Mouse (Mus musculus) limb, embryonic 15.5 days (tissue): ENCODE results near the gene Mmab. TPM values are rescaled to one million over a fixed set of nuclear protein-coding genes. Genes with fewer than 3 reads are reported as not detected.

Source experiments
- ATAC-seq: fragments of 200-750 bp; cut with Nextera tagmentation; 2 replicates; pipeline ENCODE4 v1.8.0; 2017; ENCODE audit warnings: low read depth, moderate TSS enrichment; ENCODE audit not compliant: insufficient number of reproducible peaks, low FRiP score, low TSS enrichment
- H3K27ac ChIP-seq: fragments of 300-500 bp; sonication (generic); 2 replicates; pipeline ENCODE4 v1.5.1; 2015; ENCODE audit warnings: moderate library complexity, mild to moderate bottlenecking, inconsistent platforms
- H3K27me3 ChIP-seq: fragments of 300-500 bp; sonication (generic); 2 replicates; pipeline ENCODE4 v1.6.1; 2015; ENCODE audit warnings: inconsistent platforms
- H3K36me3 ChIP-seq: fragments of 300-500 bp; sonication (generic); 2 replicates; pipeline ENCODE4 v1.6.1; 2015; ENCODE audit warnings: inconsistent platforms
- H3K4me1 ChIP-seq: fragments of 300-500 bp; sonication (generic); 2 replicates; pipeline ENCODE4 v1.6.1; 2015; ENCODE audit warnings: inconsistent platforms
- H3K4me2 ChIP-seq: fragments of 300-500 bp; sonication (generic); 2 replicates; pipeline ENCODE4 v1.6.1; 2015; ENCODE audit warnings: mild to moderate bottlenecking, inconsistent platforms
- H3K4me3 ChIP-seq: fragments of 300-500 bp; sonication (generic); 2 replicates; pipeline ENCODE4 v1.5.1; 2015; ENCODE audit warnings: mild to moderate bottlenecking, inconsistent platforms
- H3K9ac ChIP-seq: fragments of 300-500 bp; sonication (generic); 2 replicates; pipeline ENCODE4 v1.6.1; 2015; ENCODE audit warnings: inconsistent platforms
- H3K9me3 ChIP-seq: fragments of 300-500 bp; sonication (generic); 2 replicates; pipeline ENCODE4 v1.6.1; 2016; ENCODE audit warnings: inconsistent platforms
- WGBS: fragments of 180-500 bp; shearing (Covaris S2); methylation state at CpG from one replicate; pipeline ENCODE4 v1.1.7; 2015; 5-methylcytosine and 5-hydroxymethylcytosine counted together
- polyA plus RNA-seq: library from polyadenylated mRNA; unstranded; fragments of >200 nt; fragmentation: Nextera tagmentation; extraction: Ambion mirVana; gene quantifications from 2 replicates; pipeline ENCODE4 v1.2.1, GENCODE M21; 2015

The Mmab gene
- polyA plus RNA-seq, 1 experiment from 2014 or later: 29.3 TPM

GRCm38 (mm10) chr5:114426732-114427131 lies 17.1 kb downstream of the Mmab start:
- WGBS: 76% methylated on average over 6 of the region's 6 CpGs
- H3K9me3 ChIP-seq: no peaks in the 10 kb centered on the region
- H3K27ac ChIP-seq: no peak overlapping the region
- H3K4me3 ChIP-seq: no peak overlapping the region
- no peak overlapping the region for H3K4me2 ChIP-seq
- no peak for ATAC-seq
- peaks cover 9% of the 10 kb centered on the region; the same call in 1 of the 2 replicates for H3K4me1 ChIP-seq
- H3K27me3 ChIP-seq: no peaks in the 10 kb centered on the region
- 0 out of 2 replicates have a peak, but pooled peaks cover 4% of the 10 kb centered on the region for H3K36me3 ChIP-seq
- no peak overlapping the region for H3K9ac ChIP-seq

- Histone ChIP-seq H3K27ac (no peak overlapping the region), H3K9ac (no peak overlapping the region), H3K36me3 (peaks cover 32% of the 10 kb centered on the region), H3K4me2 (no peak overlapping the region), H3K9me3 (no peaks in the 10 kb centered on the region), H3K27me3 (no peaks in the 10 kb centered on the region), H3K4me3 (no peak overlapping the region), H3K4me1 (peaks cover 6% of the 10 kb centered on the region; the same call in 1 of the 2 replicates)
- no peak for ATAC-seq
- WGBS: 74% methylated on average over 5 of the region's 5 CpGs
Observed at GRCm38 (mm10) chr5:114423961-114424360, 19.9 kb downstream of the Mmab start.

- Histone ChIP-seq H3K9ac (no peak overlapping the region), H3K36me3 (peaks cover 45% of the 10 kb centered on the region), H3K27me3 (no peaks in the 10 kb centered on the region), H3K4me3 (no peak overlapping the region), H3K9me3 (no peaks in the 10 kb centered on the region), H3K4me1 (no peaks in the 10 kb centered on the region), H3K4me2 (no peak overlapping the region), H3K27ac (no peak overlapping the region)
- WGBS: 36% methylated on average over 5 of the region's 5 CpGs
- no peak for ATAC-seq
Observed at GRCm38 (mm10) chr5:114422591-114422990, 21.3 kb downstream of the Mmab start.

- peaks cover 54% of the 10 kb centered on the region for H3K36me3 ChIP-seq
Observed at GRCm38 (mm10) chr5:114421561-114422298, 22.1 kb downstream of the Mmab start.

GRCm38 (mm10) chr5:114418541-114418940 lies 25.3 kb downstream of the Mmab start:
- 84% methylated on average over 8 of the region's 8 CpGs for WGBS
- ATAC-seq: no peak
- Histone ChIP-seq H3K27me3 (no peaks in the 10 kb centered on the region), H3K27ac (no peak overlapping the region), H3K36me3 (peaks cover 86% of the 10 kb centered on the region), H3K4me3 (no peak overlapping the region), H3K9me3 (no peaks in the 10 kb centered on the region), H3K4me1 (no peaks in the 10 kb centered on the region), H3K4me2 (no peak overlapping the region), H3K9ac (no peak overlapping the region)

More at GRCm38 (mm10) chr5:114421561-114422298, 22.1 kb downstream of the Mmab start:
- ATAC-seq: no peak
- Histone ChIP-seq H3K4me2 (no peak overlapping the region), H3K9ac (no peak overlapping the region), H3K4me3 (no peak overlapping the region), H3K9me3 (no peaks in the 10 kb centered on the region), H3K27me3 (no peaks in the 10 kb centered on the region), H3K4me1 (no peaks in the 10 kb centered on the region), H3K27ac (no peak overlapping the region)
- WGBS: 82% methylated on average over 11 of the region's 11 CpGs

- Histone ChIP-seq H3K4me3 (no peak overlapping the region), H3K36me3 (peaks cover 100% of the 10 kb centered on the region), H3K27ac (no peak overlapping the region), H3K4me2 (no peak overlapping the region), H3K9ac (no peak overlapping the region), H3K4me1 (no peaks in the 10 kb centered on the region), H3K9me3 (no peaks in the 10 kb centered on the region), H3K27me3 (no peaks in the 10 kb centered on the region)
- 78% methylated on average over 8 of the region's 8 CpGs for WGBS
- no peak for ATAC-seq
Observed at GRCm38 (mm10) chr5:114416855-114417254, 27.0 kb downstream of the Mmab start.

- Histone ChIP-seq H3K9me3 (no peaks in the 10 kb centered on the region), H3K4me3 (no peak overlapping the region), H3K27ac (no peak overlapping the region), H3K4me1 (no peaks in the 10 kb centered on the region), H3K9ac (no peak overlapping the region), H3K27me3 (no peaks in the 10 kb centered on the region), H3K36me3 (peaks cover 100% of the 10 kb centered on the region), H3K4me2 (no peak overlapping the region)
- no peak for ATAC-seq
- WGBS: 94% methylated on average over 5 of the region's 5 CpGs
Observed at GRCm38 (mm10) chr5:114415606-114416005, 28.3 kb downstream of the Mmab start.

GRCm38 (mm10) chr5:114413067-114413735 lies 30.7 kb downstream of the Mmab start:
- no peaks in the 10 kb centered on the region for H3K9me3 ChIP-seq
- ATAC-seq: no peak
- no peak overlapping the region for H3K4me3 ChIP-seq
- H3K36me3 ChIP-seq: peaks cover 100% of the 10 kb centered on the region
- H3K4me2 ChIP-seq: no peak overlapping the region
- H3K9ac ChIP-seq: no peak overlapping the region
- H3K27ac ChIP-seq: no peak overlapping the region
- no peaks in the 10 kb centered on the region for H3K4me1 ChIP-seq
- 73% methylated on average over 16 of the region's 16 CpGs for WGBS
- H3K27me3 ChIP-seq: no peaks in the 10 kb centered on the region

- no peak for ATAC-seq
- H3K36me3 ChIP-seq: peaks cover 100% of the 10 kb centered on the region
- no peaks in the 10 kb centered on the region for H3K9me3 ChIP-seq
- H3K4me1 ChIP-seq: no peaks in the 10 kb centered on the region
- WGBS: 64% methylated on average over 23 of the region's 23 CpGs
- H3K27ac ChIP-seq: no peak overlapping the region
- H3K4me3 ChIP-seq: no peak overlapping the region
- no peak overlapping the region for H3K4me2 ChIP-seq
- no peaks in the 10 kb centered on the region for H3K27me3 ChIP-seq
- H3K9ac ChIP-seq: no peak overlapping the region
Observed at GRCm38 (mm10) chr5:114412361-114412998, 31.4 kb downstream of the Mmab start.

GRCm38 (mm10) chr5:114410429-114410828 lies 33.4 kb downstream of the Mmab start:
- no peaks in the 10 kb centered on the region for H3K27me3 ChIP-seq
- H3K9me3 ChIP-seq: no peaks in the 10 kb centered on the region
- 0 out of 2 replicates have a peak, but pooled peaks cover 3% of the 10 kb centered on the region for H3K4me1 ChIP-seq
- 87% methylated on average over 13 of the region's 13 CpGs for WGBS
- H3K4me2 ChIP-seq: no peak overlapping the region
- ATAC-seq: no peak
- peaks cover 100% of the 10 kb centered on the region for H3K36me3 ChIP-seq
- H3K27ac ChIP-seq: no peak overlapping the region
- H3K4me3 ChIP-seq: no peak overlapping the region
- H3K9ac ChIP-seq: no peak overlapping the region

GRCm38 (mm10) chr5:114408846-114409245 lies 35.0 kb downstream of the Mmab start:
- Histone ChIP-seq H3K27me3 (no peaks in the 10 kb centered on the region), H3K4me1 (0 out of 2 replicates have a peak, but pooled peaks cover 3% of the 10 kb centered on the region), H3K36me3 (peaks cover 100% of the 10 kb centered on the region), H3K4me2 (no peak overlapping the region), H3K9ac (no peak overlapping the region), H3K27ac (no peak overlapping the region), H3K4me3 (no peak overlapping the region), H3K9me3 (no peaks in the 10 kb centered on the region)
- WGBS: 85% methylated on average over 11 of the region's 11 CpGs
- no peak for ATAC-seq

GRCm38 (mm10) chr5:114407810-114408209 lies 36.0 kb downstream of the Mmab start:
- Histone ChIP-seq H3K4me3 (no peak overlapping the region), H3K9ac (no peak overlapping the region), H3K36me3 (peaks cover 100% of the 10 kb centered on the region), H3K27me3 (no peaks in the 10 kb centered on the region), H3K4me1 (0 out of 2 replicates have a peak, but pooled peaks cover 3% of the 10 kb centered on the region), H3K27ac (no peak overlapping the region), H3K4me2 (no peak overlapping the region), H3K9me3 (no peaks in the 10 kb centered on the region)
- no peak for ATAC-seq
- WGBS: 83% methylated on average over 9 of the region's 9 CpGs
